Mouse (Mus musculus) embryonic facial prominence, embryonic 15.5 days (tissue): ENCODE data around the gene Akap17b. TPM values are rescaled to one million over a fixed set of nuclear protein-coding genes. Genes with fewer than 3 reads are reported as not detected.
"Not testable (repeated sequence)": the region's sequence is repeated elsewhere in the genome, so short reads cannot be mapped to it uniquely, and the experiment has no call there.

Experiments
- ATAC-seq: fragments of 200-750 bp; cut with Nextera tagmentation; 2 replicates; pipeline ENCODE4 v1.8.0; 2017; ENCODE audit warnings: low read depth, moderate TSS enrichment; ENCODE audit not compliant: insufficient number of reproducible peaks, low FRiP score, low TSS enrichment
- H3K27ac ChIP-seq: fragments of 300-500 bp; sonication (generic); replicated peaks from 2 replicates; pipeline ENCODE4 v1.5.1; 2015; ENCODE audit warnings: mild to moderate bottlenecking, inconsistent platforms
- H3K27me3 ChIP-seq: fragments of 300-500 bp; sonication (generic); 2 replicates; pipeline ENCODE4 v1.6.1; 2015; ENCODE audit warnings: inconsistent platforms
- H3K36me3 ChIP-seq: fragments of 300-500 bp; sonication (generic); 2 replicates; pipeline ENCODE4 v1.6.1; 2015; ENCODE audit warnings: mild to moderate bottlenecking, inconsistent platforms
- H3K4me1 ChIP-seq: fragments of 300-500 bp; sonication (generic); 2 replicates; pipeline ENCODE4 v1.6.1; 2015; ENCODE audit warnings: inconsistent platforms
- H3K4me2 ChIP-seq: fragments of 300-500 bp; sonication (generic); replicated peaks from 2 replicates; pipeline ENCODE4 v1.6.1; 2015; ENCODE audit warnings: mild to moderate bottlenecking, inconsistent platforms
- H3K4me3 ChIP-seq: fragments of 300-500 bp; sonication (generic); replicated peaks from 2 replicates; pipeline ENCODE4 v1.5.1; 2015; ENCODE audit warnings: mild to moderate bottlenecking, inconsistent platforms
- H3K9ac ChIP-seq: fragments of 300-500 bp; sonication (generic); 2 replicates; pipeline ENCODE4 v1.6.1; 2015; ENCODE audit warnings: inconsistent platforms
- H3K9me3 ChIP-seq: fragments of 300-500 bp; sonication (generic); replicated peaks from 2 replicates; pipeline ENCODE4 v1.6.1; 2016; ENCODE audit warnings: inconsistent platforms
- WGBS: fragments of 180-500 bp; shearing (Covaris S2); methylation state at CpG from one replicate; pipeline ENCODE4 v1.1.7; 2015; 5-methylcytosine and 5-hydroxymethylcytosine counted together
- polyA plus RNA-seq: library from polyadenylated mRNA; unstranded; fragments of >200 nt; fragmentation: Nextera tagmentation; extraction: Ambion mirVana; gene quantifications from 2 replicates; pipeline ENCODE4 v1.2.1, GENCODE M21; 2015

The Akap17b gene
- polyA plus RNA-seq, 1 experiment from 2014 or later, result 2.9 TPM

- no peak for ATAC-seq
- no peak overlapping the region for H3K9ac ChIP-seq
- peak overlapping the region; percentile 49 for H3K4me2 ChIP-seq
- no peak overlapping the region for H3K27ac ChIP-seq
- H3K9me3 ChIP-seq, result no peaks in the 10 kb centered on the region
- 44% methylated on average over 8 of the region's 8 CpGs for WGBS
- H3K27me3 ChIP-seq, result no peaks in the 10 kb centered on the region
- H3K4me3 ChIP-seq, result peak overlapping the region; percentile 62; the same call in 1 of the 2 replicates
- H3K4me1 ChIP-seq, result peaks cover 3% of the 10 kb centered on the region; the same call in 1 of the 2 replicates
- no peaks in the 10 kb centered on the region; the same call in 1 of the 2 replicates for H3K36me3 ChIP-seq
Measured at GRCm38 (mm10) chrX:36600066-36600465, 45.1 kb downstream of the Akap17b start.

- Histone ChIP-seq H3K4me3 (peak overlapping the region; percentile 62), H3K4me2 (peak overlapping the region; percentile 49), H3K27ac (peak overlapping the region; percentile 88; the same call in 1 of the 2 replicates), H3K9me3 (no peaks in the 10 kb centered on the region), H3K27me3 (no peaks in the 10 kb centered on the region), H3K36me3 (no peaks in the 10 kb centered on the region), H3K4me1 (peaks cover 3% of the 10 kb centered on the region; the same call in 1 of the 2 replicates), H3K9ac (no peak overlapping the region)
- WGBS, result 30% methylated on average over 3 of the region's 3 CpGs
- ATAC-seq, result 0 out of 2 replicates have a peak, but pooled peaks have one; percentile 46
Measured at GRCm38 (mm10) chrX:36599656-36600055, 45.5 kb downstream of the Akap17b start.

DNA sequence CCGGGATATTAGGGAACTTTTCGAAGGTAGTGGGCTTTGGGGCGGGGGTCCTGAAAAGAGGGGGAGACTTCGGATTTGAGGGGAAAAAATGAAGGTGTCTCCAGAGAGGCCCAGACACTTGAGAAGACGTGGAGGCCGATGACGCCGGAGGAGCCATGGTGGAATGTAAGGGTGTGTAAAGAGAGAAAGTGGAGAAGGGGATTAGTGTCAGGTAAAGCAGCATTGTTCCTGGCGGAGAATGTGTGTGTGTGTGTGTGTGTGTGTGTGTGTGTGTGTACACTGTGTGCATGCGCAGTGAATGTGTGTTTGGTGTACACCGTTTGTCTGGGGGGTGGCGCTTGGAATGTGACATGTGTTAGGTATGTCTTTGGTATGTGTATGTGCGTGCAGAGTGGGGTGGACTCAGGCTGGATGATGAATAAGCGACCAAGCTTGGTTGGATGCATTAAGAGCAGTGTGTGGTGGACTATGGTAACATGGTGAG is 46.3 kb downstream of the Akap17b start:
- Histone ChIP-seq H3K27ac (peak overlapping the region; percentile 88), H3K4me2 (peak overlapping the region; percentile 49), H3K9me3 (no peaks in the 10 kb centered on the region), H3K4me1 (peaks cover 3% of the 10 kb centered on the region; the same call in 1 of the 2 replicates), H3K36me3 (no peaks in the 10 kb centered on the region), H3K9ac (peak overlapping the region; percentile 60), H3K4me3 (peak overlapping the region; percentile 62), H3K27me3 (no peaks in the 10 kb centered on the region)
- 31% methylated on average over 14 of the region's 14 CpGs for WGBS
- peak; percentile 49; the same call in 1 of the 2 replicates for ATAC-seq

DNA sequence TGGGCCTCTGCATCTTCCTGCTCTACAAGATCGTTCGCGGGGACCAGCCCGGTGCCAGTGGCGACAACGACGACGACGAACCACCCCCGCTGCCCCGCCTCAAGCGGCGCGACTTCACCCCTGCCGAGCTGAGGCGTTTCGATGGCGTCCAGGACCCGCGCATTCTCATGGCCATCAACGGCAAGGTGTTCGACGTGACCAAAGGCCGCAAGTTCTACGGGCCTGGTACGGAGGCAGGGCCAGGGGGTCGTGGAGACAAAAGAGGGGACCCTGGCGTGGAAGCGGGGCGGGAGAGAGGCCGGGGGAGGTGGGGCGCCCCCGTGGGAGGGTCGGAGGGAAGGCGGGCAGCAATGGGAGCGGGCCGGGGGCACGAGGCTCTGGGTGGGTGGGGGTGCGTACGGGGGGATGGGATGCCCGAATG is 46.8 kb downstream of the Akap17b start:
- H3K9ac ChIP-seq, result peak overlapping the region; percentile 60
- peak; percentile 34 for ATAC-seq
- H3K9me3 ChIP-seq, result no peaks in the 10 kb centered on the region
- peaks cover 3% of the 10 kb centered on the region; the same call in 1 of the 2 replicates for H3K4me1 ChIP-seq
- H3K36me3 ChIP-seq, result no peaks in the 10 kb centered on the region
- H3K27me3 ChIP-seq, result no peaks in the 10 kb centered on the region
- 17% methylated on average over 36 of the region's 41 CpGs for WGBS
- H3K4me3 ChIP-seq, result peak overlapping the region; percentile 62
- H3K27ac ChIP-seq, result peak overlapping the region; percentile 88
- H3K4me2 ChIP-seq, result peak overlapping the region; percentile 49

- 13% methylated on average over 32 of the region's 45 CpGs for WGBS
- H3K4me2 ChIP-seq, result peak within 1 kb of the TSS; percentile 49
- peak within 1 kb of the TSS; percentile 60 for H3K9ac ChIP-seq
- no peaks in the 10 kb centered on the region for H3K9me3 ChIP-seq
- ATAC-seq, result peak; percentile 91
- peaks cover 3% of the 10 kb centered on the region; the same call in 1 of the 2 replicates for H3K4me1 ChIP-seq
- peak within 1 kb of the TSS; percentile 88 for H3K27ac ChIP-seq
- peak within 1 kb of the TSS; percentile 62 for H3K4me3 ChIP-seq
- no peaks in the 10 kb centered on the region for H3K36me3 ChIP-seq
- H3K27me3 ChIP-seq, result no peaks in the 10 kb centered on the region
Measured at GRCm38 (mm10) chrX:36597707-36598389, 47.3 kb downstream of the Akap17b start, which contains the start of gene Pgrmc1. Gene Pgrmc1, plus strand, starts transcription at chrX:36598206.

DNA sequence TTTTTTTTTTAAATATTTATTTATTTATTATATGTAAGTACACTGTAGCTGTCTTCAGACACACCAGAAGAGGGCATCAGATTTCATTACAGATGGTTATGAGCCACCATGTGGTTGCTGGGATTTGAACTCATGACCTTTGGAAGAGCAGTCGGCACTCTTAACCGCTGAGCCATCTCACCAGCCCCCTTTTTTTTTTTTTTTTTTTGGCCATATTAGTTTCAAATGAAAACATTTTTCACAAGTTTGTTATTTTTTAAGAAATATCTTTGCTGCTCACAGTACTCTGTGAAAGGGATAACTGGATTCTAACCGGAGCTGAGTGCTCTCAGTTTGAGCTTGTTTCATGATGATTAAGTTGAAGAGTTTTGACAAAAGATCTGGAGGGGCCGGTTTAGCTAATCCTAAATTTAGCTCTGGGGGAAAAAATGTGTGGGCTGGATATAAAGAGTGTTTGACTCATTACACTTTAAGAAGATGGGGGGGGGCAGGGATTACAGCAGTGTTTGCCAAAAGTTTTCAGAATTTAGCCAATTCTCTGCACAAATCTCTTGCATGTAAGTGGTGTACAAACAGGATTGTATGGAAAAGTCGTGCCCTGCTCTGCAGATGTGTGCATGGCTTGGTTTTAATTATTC is 48.6 kb downstream of the Akap17b start:
- peak overlapping the region; percentile 88; the same call in 1 of the 2 replicates for H3K27ac ChIP-seq
- not testable (repeated sequence) for H3K9ac ChIP-seq, H3K9me3 ChIP-seq, ATAC-seq, H3K4me2 ChIP-seq, H3K27me3 ChIP-seq, H3K4me1 ChIP-seq, H3K4me3 ChIP-seq, H3K36me3 ChIP-seq
- 48% methylated on average over 4 of the region's 5 CpGs for WGBS

- H3K9ac ChIP-seq, result no peak overlapping the region
- H3K4me1 ChIP-seq, result peaks cover 3% of the 10 kb centered on the region; the same call in 1 of the 2 replicates
- no peaks in the 10 kb centered on the region for H3K27me3 ChIP-seq
- H3K9me3 ChIP-seq, result no peaks in the 10 kb centered on the region
- WGBS, result 73% methylated on average over 3 of the region's 3 CpGs
- H3K27ac ChIP-seq, result no peak overlapping the region
- no peak overlapping the region for H3K4me3 ChIP-seq
- H3K36me3 ChIP-seq, result no peaks in the 10 kb centered on the region
- no peak for ATAC-seq
- no peak overlapping the region for H3K4me2 ChIP-seq
Measured at GRCm38 (mm10) chrX:36595247-36595646, 49.9 kb downstream of the Akap17b start.

GRCm38 (mm10) chrX:36591539-36591938 is 53.7 kb downstream of the Akap17b start:
- WGBS, result 64% methylated on average over 4 of the region's 4 CpGs
- Histone ChIP-seq H3K36me3 (no peaks in the 10 kb centered on the region), H3K4me2 (no peak overlapping the region), H3K27me3 (no peaks in the 10 kb centered on the region), H3K4me3 (no peak overlapping the region), H3K27ac (no peak overlapping the region), H3K4me1 (no peaks in the 10 kb centered on the region), H3K9ac (no peak overlapping the region), H3K9me3 (no peaks in the 10 kb centered on the region)
- no peak for ATAC-seq

GRCm38 (mm10) chrX:36591120-36591519 is 54.1 kb downstream of the Akap17b start:
- no peak overlapping the region for H3K27ac ChIP-seq
- no peaks in the 10 kb centered on the region for H3K9me3 ChIP-seq
- no peaks in the 10 kb centered on the region for H3K4me1 ChIP-seq
- H3K27me3 ChIP-seq, result no peaks in the 10 kb centered on the region
- H3K36me3 ChIP-seq, result no peaks in the 10 kb centered on the region
- 67% methylated on average over 1 of the region's 1 CpGs for WGBS
- H3K9ac ChIP-seq, result no peak overlapping the region
- no peak overlapping the region for H3K4me3 ChIP-seq
- no peak for ATAC-seq
- no peak overlapping the region for H3K4me2 ChIP-seq

DNA sequence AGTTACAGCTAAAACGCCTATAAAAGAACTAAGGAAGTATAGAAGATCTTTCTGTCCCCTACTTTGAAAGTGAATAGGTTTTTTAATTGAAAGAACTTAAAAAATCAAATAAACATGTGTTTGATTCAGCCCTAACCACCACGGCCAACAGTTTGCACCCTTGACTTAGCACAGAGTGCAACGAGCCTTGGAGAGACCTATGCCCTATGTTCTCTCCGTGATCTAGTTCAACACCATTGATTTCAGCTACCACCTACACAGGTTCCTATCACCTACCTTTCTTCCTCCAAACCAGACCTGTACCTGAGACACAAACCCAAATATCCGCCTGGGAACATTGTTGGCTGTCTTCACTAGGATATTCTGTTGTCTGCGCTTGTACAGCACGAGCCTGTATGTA is 54.9 kb downstream of the Akap17b start:
- WGBS, result 77% methylated on average over 7 of the region's 7 CpGs
- Histone ChIP-seq H3K9ac (no peak overlapping the region), H3K4me1 (no peaks in the 10 kb centered on the region), H3K4me2 (no peak overlapping the region), H3K27me3 (no peaks in the 10 kb centered on the region), H3K36me3 (no peaks in the 10 kb centered on the region), H3K27ac (no peak overlapping the region), H3K4me3 (no peak overlapping the region), H3K9me3 (no peaks in the 10 kb centered on the region)
- no peak for ATAC-seq
